Mouse (Mus musculus) liver, embryonic 14.5 days (tissue): ENCODE measurements around the gene Hist1h4k. TPM values are rescaled to one million over a fixed set of nuclear protein-coding genes. Genes with fewer than 3 reads are reported as not detected.
"Not testable (repeated sequence)": the region's sequence is repeated elsewhere in the genome, so short reads cannot be mapped to it uniquely, and the experiment has no call there.

Source experiments
- ATAC-seq: fragments of 200-750 bp; cut with Nextera tagmentation; 2 replicates; pipeline ENCODE4 v1.8.0; 2017; ENCODE audit warnings: moderate number of reproducible peaks, mild to moderate bottlenecking, moderate library complexity; ENCODE audit not compliant: insufficient read depth
- DNase-seq, 3 experiments: peaks; one replicate each; pipeline ENCODE4 v3.0.0-alpha.2; 2012 to 2013; ENCODE audit warnings: low read depth in 3 of 3, low spot score in 3 of 3
- H3K27ac ChIP-seq: fragments of 300-500 bp; sonication (generic); 2 replicates; pipeline ENCODE4 v1.5.1; 2014; ENCODE audit warnings: moderate library complexity, mild to moderate bottlenecking, control low read depth, inconsistent platforms
- H3K27me3 ChIP-seq: fragments of 300-500 bp; sonication (generic); 2 replicates; pipeline ENCODE4 v1.6.1; 2014; ENCODE audit warnings: mild to moderate bottlenecking, low read length, moderate library complexity; ENCODE audit not compliant: control insufficient read depth, insufficient read depth
- H3K36me3 ChIP-seq: fragments of 300-500 bp; sonication (generic); replicated peaks from 2 replicates; pipeline ENCODE4 v1.6.1; 2014; ENCODE audit warnings: low read depth; ENCODE audit not compliant: control insufficient read depth, insufficient read depth
- H3K4me1 ChIP-seq, 2 experiments: fragments of 200-500 bp in 1 of 2; fragments of 300-500 bp in 1 of 2; sonication (generic) in 1 of 2; replicated peaks; 2 replicates each; pipeline ENCODE4 v1.6.1; 2012 to 2014; ENCODE audit warnings: antibody characterized with exemption in 1 of 2, inconsistent platforms in 1 of 2, low read length in 1 of 2; ENCODE audit not compliant: control insufficient read depth in 2 of 2, insufficient read depth in 2 of 2
- H3K4me2 ChIP-seq: fragments of 300-500 bp; sonication (generic); 2 replicates; pipeline ENCODE4 v1.6.1; 2014; ENCODE audit warnings: low read depth, mild to moderate bottlenecking, control low read depth, moderate library complexity
- H3K4me3 ChIP-seq, 2 experiments: fragments of 200-500 bp in 1 of 2; fragments of 300-500 bp in 1 of 2; sonication (generic) in 1 of 2; 2 replicates each; pipeline ENCODE4 v1.5.1; 2012 to 2014; ENCODE audit warnings: low read depth in 2 of 2, low read length in 2 of 2, mild to moderate bottlenecking in 2 of 2, control low read depth in 1 of 2, inconsistent platforms in 1 of 2, moderate library complexity in 1 of 2; ENCODE audit not compliant: insufficient read depth in 1 of 2
- H3K9ac ChIP-seq: fragments of 300-500 bp; sonication (generic); replicated peaks from 2 replicates; pipeline ENCODE4 v1.6.1; 2014; ENCODE audit warnings: mild to moderate bottlenecking, control low read depth, moderate library complexity
- H3K9me3 ChIP-seq: fragments of 300-500 bp; sonication (generic); 2 replicates; pipeline ENCODE4 v1.6.1; 2016; ENCODE audit warnings: low read length, mixed read lengths; ENCODE audit not compliant: control insufficient read depth
- CTCF ChIP-seq: IDR thresholded peaks from 2 replicates; pipeline ENCODE4 v1.5.1; 2016; ENCODE audit warnings: antibody characterized with exemption, low read depth, control low read depth
- EP300 ChIP-seq: IDR thresholded peaks from 2 replicates; pipeline ENCODE4 v1.6.1; 2016; ENCODE audit warnings: antibody characterized with exemption, low read depth
- WGBS: fragments of 180-500 bp; shearing (Covaris S2); extraction: QIAGEN DNeasy Blood & Tissue Kit; methylation state at CpG from one replicate; pipeline ENCODE4 v1.1.7; 2014; ENCODE audit not compliant: insufficient replicate concordance; 5-methylcytosine and 5-hydroxymethylcytosine counted together
- polyA plus RNA-seq, 2 experiments: library from polyadenylated mRNA; depleted of rRNA in 1 of 2; stranded (reverse) in 1 of 2; unstranded in 1 of 2; fragments of >200 nt; fragmentation: Nextera tagmentation in 1 of 2; extraction: Ambion mirVana in 1 of 2; gene quantifications; 2 replicates each; pipeline versions ENCODE4 v1.2.1 to v1.2.3; 2012 to 2014

Gene Hist1h4k
- polyA plus RNA-seq, 2 experiments = 5.5 to 32.8 TPM

- under 1% methylated on average over 31 of the region's 37 CpGs for WGBS
These were observed 28.4 kb downstream of the Hist1h4k start, which contains the start of gene Hist1h2bm for GRCm38 (mm10) chr13:21721757-21722372. Gene Hist1h2bm (plus strand): TSS chr13:21722044.

GRCm38 (mm10) chr13:21721107-21721756 is 29.1 kb downstream of the Hist1h4k start:
- WGBS = under 1% methylated on average over 20 of the region's 44 CpGs
- Histone ChIP-seq H3K4me2 (peak overlapping the region; percentile 80), H3K27ac (peak overlapping the region; percentile 98), H3K4me3 (peak overlapping the region; percentile 52 to 55), H3K9ac (peak overlapping the region; percentile 95), H3K4me1 (peaks cover 11 to 18% of the 10 kb centered on the region in 2 experiments)
- not testable (repeated sequence) for H3K36me3 ChIP-seq, DNase-seq, H3K27me3 ChIP-seq, H3K9me3 ChIP-seq
- ATAC-seq = peak; percentile 9; the same call in 1 of the 2 replicates

More at GRCm38 (mm10) chr13:21721757-21722372, 28.4 kb downstream of the Hist1h4k start, which contains the start of gene Hist1h2bm:
- Histone ChIP-seq H3K4me2 (peak within 1 kb of the TSS; percentile 80), H3K4me1 (peaks cover 11 to 17% of the 10 kb centered on the region in 2 experiments), H3K4me3 (peak within 1 kb of the TSS; percentile 55 to 57), H3K27ac (peak within 1 kb of the TSS; percentile 98), H3K9ac (peak within 1 kb of the TSS; percentile 95)
- DNase-seq = peak; percentile 86 to 94 (median 91)
- not testable (repeated sequence) for H3K36me3 ChIP-seq, H3K9me3 ChIP-seq, H3K27me3 ChIP-seq
- peak; percentile 71 for TF ChIP-seq EP300
- ATAC-seq = peak; percentile 88

GRCm38 (mm10) chr13:21718381-21719080 is 31.8 kb downstream of the Hist1h4k start:
- 44% methylated on average over 4 of the region's 4 CpGs for WGBS
- TF ChIP-seq EP300 (peak; percentile 4; the same call in 1 of the 2 replicates), CTCF (no peak)
- peak overlapping the region; percentile 97 for H3K27ac ChIP-seq
- no peak for ATAC-seq
- H3K4me3 ChIP-seq = peak overlapping the region; percentile 52 to 54
- no peaks in the 10 kb centered on the region for H3K27me3 ChIP-seq
- peak in 1 of 3 experiments; percentile 62 for DNase-seq
- peaks cover 17 to 29% of the 10 kb centered on the region in 2 experiments for H3K4me1 ChIP-seq
- no peaks in the 10 kb centered on the region for H3K9me3 ChIP-seq
- H3K4me2 ChIP-seq = peak overlapping the region; percentile 80
- H3K9ac ChIP-seq = peak overlapping the region; percentile 98
- H3K36me3 ChIP-seq = no peaks in the 10 kb centered on the region

- under 1% methylated on average over 27 of the region's 56 CpGs for WGBS
- peak within 1 kb of the TSS; percentile 67 to 69 for H3K4me3 ChIP-seq
- peaks cover 16 to 28% of the 10 kb centered on the region in 2 experiments for H3K4me1 ChIP-seq
- H3K27me3 ChIP-seq, H3K9me3 ChIP-seq, H3K36me3 ChIP-seq: not testable (repeated sequence)
- TF ChIP-seq EP300 = peak; percentile 61
- H3K4me2 ChIP-seq = peak within 1 kb of the TSS; percentile 99
- H3K9ac ChIP-seq = peak within 1 kb of the TSS; percentile 98
- ATAC-seq (peak; percentile 21), DNase-seq (peak; percentile 90 to 92 (median 92))
- H3K27ac ChIP-seq = peak within 1 kb of the TSS; percentile 99
These were observed 32.6 kb downstream of the Hist1h4k start, which contains the start of gene Hist1h3h for GRCm38 (mm10) chr13:21717397-21718357. Gene Hist1h3h (plus strand): TSS chr13:21717659.

- not testable (repeated sequence) for H3K36me3 ChIP-seq, H3K9me3 ChIP-seq, H3K27me3 ChIP-seq
- Histone ChIP-seq H3K4me1 (peaks cover 18 to 27% of the 10 kb centered on the region in 2 experiments), H3K4me2 (peak overlapping the region; percentile 99), H3K4me3 (peak overlapping the region; percentile 67 to 69), H3K27ac (peak overlapping the region; percentile 100), H3K9ac (peak overlapping the region; percentile 98)
- WGBS = under 1% methylated on average over 11 of the region's 38 CpGs
- peak; percentile 13; the same call in 1 of the 2 replicates for ATAC-seq
- DNase-seq = peak in 2 of 3 experiments; percentile 54 to 72
These were observed 33.5 kb downstream of the Hist1h4k start for GRCm38 (mm10) chr13:21716540-21717391.
